Mouse (Mus musculus) stomach, postnatal 0 days (tissue): ENCODE results near the gene Bbof1.

ENCODE experiments used
- CTCF ChIP-seq: IDR thresholded peaks from 2 replicates; pipeline ENCODE4 v1.5.1; 2016; ENCODE audit warnings: antibody characterized with exemption, low read depth, mild to moderate bottlenecking, moderate library complexity
- EP300 ChIP-seq: optimal IDR thresholded peaks from 2 replicates; pipeline ENCODE3; 2016; ENCODE audit warnings: antibody characterized with exemption

- TF ChIP-seq CTCF: no peak
- no peak for TF ChIP-seq EP300
Observed at GRCm38 (mm10) chr12:84438697-84439096, 29.8 kb downstream of the Bbof1 start.
